Mouse (Mus musculus): ENCODE data around the gene Parp12.

- TF ChIP-seq CTCF (IDR thresholded peaks at IDR 0.05; ENCODE audit: control insufficient read depth, insufficient read depth, low read length) = no peak
- no peak for TF ChIP-seq POLR2A (IDR thresholded peaks at IDR 0.05; ENCODE audit: borderline replicate concordance, control insufficient read depth, low read depth, low read length)
These were observed 65.5 kb downstream of the Parp12 start for GRCm38 (mm10) chr6:39052636-39053035.
